Mouse (Mus musculus) midbrain, embryonic 11.5 days (tissue): ENCODE measurements at regions not wholly inside any gene's neighbourhood (a gene's known extent, or its start where the extent isn't known, plus 50 kb on each side); places are given as distances from the start of the nearest gene placed in this dataset.

Source experiments
- ATAC-seq: fragments of 200-750 bp; cut with Nextera tagmentation; 2 replicates; pipeline ENCODE4 v1.8.0; 2017; ENCODE audit warnings: moderate TSS enrichment, moderate library complexity; ENCODE audit not compliant: low FRiP score
- DNase-seq: peaks from one replicate; pipeline ENCODE4 v3.0.0; 2015; ENCODE audit warnings: low spot score; ENCODE audit errors: missing footprints
- H3K27ac ChIP-seq: fragments of 300-500 bp; sonication (generic); 2 replicates; pipeline ENCODE4 v1.5.1; 2014; ENCODE audit warnings: low read depth, low read length
- H3K27me3 ChIP-seq: fragments of 300-500 bp; sonication (generic); 2 replicates; pipeline ENCODE4 v1.6.1; 2014; ENCODE audit warnings: mild to moderate bottlenecking, low read length, moderate library complexity, mixed read lengths; ENCODE audit not compliant: control insufficient read depth, insufficient read depth
- H3K36me3 ChIP-seq: fragments of 300-500 bp; sonication (generic); 2 replicates; pipeline ENCODE4 v1.6.1; 2014; ENCODE audit warnings: mild to moderate bottlenecking, low read length, moderate library complexity, mixed read lengths; ENCODE audit not compliant: control insufficient read depth, insufficient read depth
- H3K4me1 ChIP-seq: fragments of 300-500 bp; sonication (generic); 2 replicates; pipeline ENCODE4 v1.6.1; 2014; ENCODE audit warnings: low read length; ENCODE audit not compliant: control insufficient read depth, insufficient read depth
- H3K4me2 ChIP-seq: fragments of 300-500 bp; sonication (generic); 2 replicates; pipeline ENCODE4 v1.6.1; 2014; ENCODE audit warnings: mild to moderate bottlenecking, moderate library complexity
- H3K4me3 ChIP-seq: fragments of 300-500 bp; sonication (generic); 2 replicates; pipeline ENCODE4 v1.5.1; 2014; ENCODE audit warnings: low read depth, low read length
- H3K9ac ChIP-seq: fragments of 300-500 bp; sonication (generic); 2 replicates; pipeline ENCODE4 v1.6.1; 2014; ENCODE audit warnings: low read length
- H3K9me3 ChIP-seq: fragments of 300-500 bp; sonication (generic); 2 replicates; pipeline ENCODE4 v1.6.1; 2016; ENCODE audit warnings: low read length; ENCODE audit not compliant: control insufficient read depth
- WGBS: fragments of 180-500 bp; shearing (Covaris S2); extraction: QIAGEN DNeasy Blood & Tissue Kit; methylation state at CpG from one replicate; pipeline ENCODE4 v1.1.7; 2014; 5-methylcytosine and 5-hydroxymethylcytosine counted together

DNA sequence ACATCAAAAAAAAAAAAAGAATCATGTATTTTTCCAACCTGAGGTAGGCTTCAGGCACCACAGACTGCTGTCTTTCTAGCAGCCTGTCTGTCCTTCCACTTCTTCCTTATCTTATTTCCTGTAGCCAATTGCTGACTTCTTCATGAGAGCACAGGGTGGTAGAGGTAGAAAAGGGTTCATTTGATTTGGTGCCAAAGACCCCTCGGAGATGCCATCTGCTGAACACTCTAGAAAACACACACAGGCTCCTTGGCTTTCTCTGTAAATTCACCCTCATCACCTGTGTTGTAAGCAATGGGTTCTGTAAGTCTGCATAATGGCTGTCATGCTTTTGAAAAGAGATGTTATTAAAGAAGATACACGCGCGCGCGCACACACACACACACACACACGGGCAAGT, 115.0 kb downstream of the Rnd3 start:
- WGBS, result 99% methylated on average over 7 of the region's 7 CpGs
- no peak overlapping the region for H3K27ac ChIP-seq
- DNase-seq (no peak), ATAC-seq (no peak)
- no peaks in the 10 kb centered on the region for H3K36me3 ChIP-seq
- no peaks in the 10 kb centered on the region for H3K4me1 ChIP-seq
- no peak overlapping the region for H3K4me2 ChIP-seq
- no peak overlapping the region for H3K9ac ChIP-seq
- H3K27me3 ChIP-seq, result no peaks in the 10 kb centered on the region
- H3K9me3 ChIP-seq, result no peaks in the 10 kb centered on the region
- no peak overlapping the region for H3K4me3 ChIP-seq

DNA sequence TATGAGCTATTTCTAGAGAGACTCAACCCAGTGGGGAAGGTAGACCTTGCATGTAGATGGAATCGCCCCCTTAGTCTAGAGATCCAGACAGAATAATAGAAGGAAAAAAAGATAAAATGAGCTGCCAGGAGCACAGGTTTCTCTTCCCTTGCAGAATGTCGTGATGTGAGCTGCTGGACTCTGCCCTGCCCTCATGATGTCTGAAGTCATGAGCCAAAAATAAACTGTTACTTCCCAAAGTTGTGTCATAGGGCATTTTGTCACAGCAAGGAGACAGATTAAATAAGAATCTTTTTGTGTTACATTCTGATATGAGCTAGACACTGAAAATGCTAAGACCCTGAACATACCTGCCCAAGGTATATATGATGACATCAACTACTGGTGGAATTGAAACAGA, 126.4 kb downstream of the Rnd3 start:
- Histone ChIP-seq H3K4me3 (no peak overlapping the region), H3K27me3 (no peaks in the 10 kb centered on the region), H3K9ac (no peak overlapping the region), H3K9me3 (no peaks in the 10 kb centered on the region), H3K36me3 (no peaks in the 10 kb centered on the region), H3K27ac (no peak overlapping the region), H3K4me2 (no peak overlapping the region), H3K4me1 (no peaks in the 10 kb centered on the region)
- WGBS, result 81% methylated on average over 2 of the region's 2 CpGs
- DNase-seq (no peak), ATAC-seq (no peak)

DNA sequence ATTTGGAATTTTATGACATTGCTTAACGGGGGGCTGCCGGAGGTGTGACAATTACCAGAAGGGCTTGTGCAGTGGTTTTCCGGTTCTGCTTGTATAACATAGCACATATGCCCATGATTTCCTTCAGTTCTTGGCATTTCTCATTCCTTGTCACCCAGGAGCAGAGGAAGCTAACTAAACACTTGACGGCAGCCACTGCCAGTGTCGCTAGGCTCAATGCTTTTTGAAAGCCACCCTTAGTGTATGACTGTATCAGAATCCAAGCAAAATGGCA, 132.8 kb downstream of the Rnd3 start:
- no peaks in the 10 kb centered on the region for H3K9me3 ChIP-seq
- no peaks in the 10 kb centered on the region for H3K4me1 ChIP-seq
- no peak overlapping the region for H3K4me3 ChIP-seq
- H3K36me3 ChIP-seq, result no peaks in the 10 kb centered on the region
- ATAC-seq, result no peak
- H3K27me3 ChIP-seq, result no peaks in the 10 kb centered on the region
- H3K4me2 ChIP-seq, result no peak overlapping the region
- no peak overlapping the region for H3K27ac ChIP-seq
- WGBS, result 94% methylated on average over 5 of the region's 5 CpGs
- no peak for DNase-seq
- no peak overlapping the region for H3K9ac ChIP-seq

DNA sequence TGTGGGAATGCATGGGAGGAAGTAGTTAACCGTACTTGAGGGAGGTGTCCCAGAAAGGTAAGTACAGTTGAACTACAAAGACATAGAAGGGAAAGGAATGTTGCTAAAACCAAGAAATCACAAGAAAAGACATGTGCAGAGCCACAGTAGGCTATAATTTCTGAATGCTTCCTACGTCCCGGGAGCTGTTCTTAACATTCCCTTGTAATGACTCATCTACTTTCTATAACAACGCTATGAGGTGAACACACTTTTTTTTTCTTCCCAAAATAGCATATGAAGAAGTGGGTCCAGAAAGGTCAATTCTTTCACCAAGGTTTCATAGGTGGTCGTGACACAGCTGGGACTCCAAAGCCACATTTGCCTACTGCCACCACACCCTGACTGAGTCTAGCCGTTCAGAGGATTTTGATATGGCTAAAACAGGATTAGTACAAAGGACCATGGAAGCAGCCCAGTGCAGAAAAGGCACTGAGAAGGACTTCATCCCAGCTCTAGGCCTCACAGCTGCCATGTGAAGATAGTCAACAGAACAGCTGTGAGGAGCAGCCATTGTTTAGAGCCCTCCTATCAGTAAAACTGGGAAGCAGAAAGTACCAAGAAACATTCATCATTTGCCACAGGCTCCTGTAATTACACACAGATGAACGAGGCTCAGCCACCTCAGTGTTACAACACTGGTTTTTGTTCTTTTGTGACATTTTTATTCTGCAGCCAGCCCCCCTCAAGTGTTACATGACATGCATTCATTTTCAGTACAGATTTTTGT, 133.4 kb downstream of the Rnd3 start:
- 74% methylated on average over 7 of the region's 7 CpGs for WGBS
- no peak for ATAC-seq
- no peak overlapping the region for H3K4me3 ChIP-seq
- H3K4me1 ChIP-seq, result no peaks in the 10 kb centered on the region
- DNase-seq, result no peak
- H3K36me3 ChIP-seq, result no peaks in the 10 kb centered on the region
- H3K4me2 ChIP-seq, result no peak overlapping the region
- H3K27me3 ChIP-seq, result no peaks in the 10 kb centered on the region
- H3K9ac ChIP-seq, result no peak overlapping the region
- no peak overlapping the region for H3K27ac ChIP-seq
- H3K9me3 ChIP-seq, result no peaks in the 10 kb centered on the region

DNA sequence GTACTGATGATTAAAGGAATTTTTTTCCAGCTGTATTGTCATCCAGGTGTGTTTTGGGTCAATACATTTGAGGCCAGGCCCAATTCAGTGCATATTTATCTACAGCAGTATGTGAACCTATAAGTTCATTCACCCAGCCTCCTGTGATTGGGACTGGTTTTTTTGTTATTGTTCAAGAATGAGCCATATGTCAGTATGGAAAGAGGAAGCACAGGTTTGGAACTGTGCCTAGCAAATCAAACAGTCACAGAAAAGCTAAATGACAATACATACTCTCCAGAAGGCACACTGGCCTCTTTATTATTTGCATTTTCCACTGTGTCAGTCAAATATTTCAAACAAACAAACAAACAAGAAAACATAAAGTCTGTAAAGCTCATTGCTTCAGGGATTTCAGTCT, 134.7 kb downstream of the Rnd3 start:
- Histone ChIP-seq H3K4me1 (no peaks in the 10 kb centered on the region), H3K9ac (no peak overlapping the region), H3K9me3 (no peaks in the 10 kb centered on the region), H3K4me2 (no peak overlapping the region), H3K36me3 (no peaks in the 10 kb centered on the region), H3K27me3 (no peaks in the 10 kb centered on the region), H3K4me3 (no peak overlapping the region), H3K27ac (no peak overlapping the region)
- ATAC-seq (no peak), DNase-seq (no peak)

DNA sequence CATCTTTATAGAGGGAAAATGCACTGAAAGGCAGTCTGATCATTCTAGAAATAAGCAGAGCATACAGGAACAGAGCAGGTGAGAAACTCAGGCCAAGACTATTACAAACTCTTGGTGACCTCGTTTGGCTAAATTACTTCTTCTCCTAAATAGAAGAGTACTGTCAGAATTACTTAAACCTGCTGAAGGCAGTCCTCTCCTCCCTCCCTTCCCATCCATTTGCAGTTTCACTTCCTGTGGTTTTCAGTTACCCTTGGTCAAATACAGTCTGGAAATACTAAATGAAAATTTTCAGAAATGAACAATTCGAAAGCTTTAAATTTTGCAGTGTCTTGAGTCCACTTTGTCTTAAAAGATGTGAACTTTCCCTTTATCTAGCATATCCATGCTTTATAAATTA, 135.8 kb downstream of the Rnd3 start:
- DNase-seq (no peak), ATAC-seq (no peak)
- Histone ChIP-seq H3K4me2 (no peak overlapping the region), H3K4me1 (peaks cover 2% of the 10 kb centered on the region), H3K9me3 (no peaks in the 10 kb centered on the region), H3K4me3 (no peak overlapping the region), H3K27ac (no peak overlapping the region), H3K36me3 (no peaks in the 10 kb centered on the region), H3K9ac (no peak overlapping the region), H3K27me3 (no peaks in the 10 kb centered on the region)
- whole genome bisulfite sequencing, result 82% methylated on average over 2 of the region's 2 CpGs

DNA sequence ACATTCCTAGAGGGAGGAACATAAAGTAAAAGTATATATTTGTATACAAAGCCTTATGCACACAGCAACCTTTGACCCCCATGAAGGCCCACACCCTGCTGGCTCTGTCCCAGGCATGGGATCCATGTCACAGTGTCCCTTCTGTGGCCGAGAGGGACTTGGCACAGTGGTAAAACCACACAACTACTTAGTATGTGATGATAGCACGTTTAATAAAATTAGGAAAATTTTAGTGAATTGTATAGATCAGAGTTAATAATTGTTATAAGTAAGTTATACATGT, 140.7 kb downstream of the Rnd3 start:
- peak overlapping the region; percentile 45 for H3K27ac ChIP-seq
- 69% methylated on average over 2 of the region's 2 CpGs for WGBS

DNA sequence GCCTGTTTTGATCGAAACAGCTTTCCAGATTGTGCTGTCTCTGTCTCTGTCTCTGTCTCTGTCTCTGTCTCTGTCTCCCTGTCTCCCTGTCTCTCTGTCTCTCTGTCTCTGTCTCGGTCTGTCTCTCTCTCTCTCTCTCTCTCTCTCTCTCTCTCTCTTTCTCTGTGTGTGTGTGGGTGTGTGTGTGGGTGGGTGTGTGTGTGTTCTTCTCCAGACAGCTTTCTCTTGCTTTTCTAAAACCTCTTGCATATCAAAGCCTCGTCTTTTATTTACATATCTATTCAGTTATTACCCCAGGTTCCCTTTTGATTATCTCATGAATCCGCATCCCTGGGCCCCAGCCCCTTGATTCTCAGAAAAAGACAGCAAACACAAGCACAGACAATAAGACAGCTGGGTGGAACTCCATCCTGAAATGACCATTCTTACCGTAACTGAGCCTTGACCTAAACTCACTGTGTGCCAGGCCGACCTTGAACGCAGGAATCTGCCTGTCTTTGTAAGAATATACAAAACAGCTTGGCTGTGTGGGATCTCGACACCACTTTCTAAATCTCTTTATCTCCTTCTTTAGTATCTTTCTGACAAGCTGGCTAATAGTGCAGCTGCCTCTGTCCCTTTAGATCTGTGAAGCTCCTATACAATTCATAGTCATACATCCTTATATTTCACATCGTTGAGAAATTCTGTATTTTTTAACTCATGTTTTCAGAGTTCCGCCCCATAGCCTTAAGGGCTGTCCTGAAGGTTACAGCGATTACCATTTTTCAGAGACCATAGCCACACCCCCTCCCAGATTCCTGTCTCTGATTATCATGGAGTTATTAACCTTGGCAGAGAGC, 141.3 kb downstream of the Rnd3 start:
- peaks cover 15% of the 10 kb centered on the region for H3K4me1 ChIP-seq
- H3K9me3 ChIP-seq, result no peaks in the 10 kb centered on the region
- DNase-seq (peak; percentile 87), ATAC-seq (peak; percentile 81)
- H3K27me3 ChIP-seq, result no peaks in the 10 kb centered on the region
- no peak overlapping the region for H3K4me3 ChIP-seq
- 33% methylated on average over 11 of the region's 11 CpGs for WGBS
- H3K9ac ChIP-seq, result no peak overlapping the region
- H3K4me2 ChIP-seq, result no peak overlapping the region
- peak overlapping the region; percentile 45 for H3K27ac ChIP-seq
- H3K36me3 ChIP-seq, result no peaks in the 10 kb centered on the region

More for the DNA sequence above, 140.7 kb downstream of the Rnd3 start:
- ATAC-seq (peak; percentile 72), DNase-seq (no peak)
- Histone ChIP-seq H3K9me3 (no peaks in the 10 kb centered on the region), H3K27me3 (no peaks in the 10 kb centered on the region), H3K4me2 (no peak overlapping the region), H3K9ac (no peak overlapping the region), H3K36me3 (no peaks in the 10 kb centered on the region), H3K4me3 (no peak overlapping the region), H3K4me1 (peaks cover 15% of the 10 kb centered on the region)

DNA sequence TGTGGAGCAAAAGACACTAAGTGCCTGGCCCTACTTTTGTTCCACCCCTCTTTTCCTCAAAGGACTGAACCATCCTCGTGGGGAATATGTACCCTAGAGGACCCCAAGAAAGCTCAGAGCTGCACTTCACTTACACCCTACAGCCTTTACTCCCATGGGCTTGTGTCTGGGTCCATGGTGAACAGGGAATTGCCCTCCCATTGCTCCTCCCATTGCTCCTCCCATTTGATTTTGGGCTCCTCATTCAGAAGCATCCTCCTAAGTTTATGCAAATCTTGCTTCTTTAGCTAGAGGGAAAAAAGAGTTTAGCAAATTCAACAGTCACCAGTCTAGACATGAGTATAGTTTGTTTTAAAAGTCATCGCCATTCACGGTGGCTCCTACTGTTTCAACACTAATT, 142.1 kb downstream of the Rnd3 start:
- H3K27ac ChIP-seq, result no peak overlapping the region
- H3K4me1 ChIP-seq, result peaks cover 15% of the 10 kb centered on the region
- no peak overlapping the region for H3K4me2 ChIP-seq
- H3K9ac ChIP-seq, result no peak overlapping the region
- H3K27me3 ChIP-seq, result no peaks in the 10 kb centered on the region
- 73% methylated on average over 3 of the region's 3 CpGs for WGBS
- no peaks in the 10 kb centered on the region for H3K36me3 ChIP-seq
- ATAC-seq, result peak; percentile 51; the same call in 1 of the 2 replicates
- DNase-seq, result no peak
- H3K4me3 ChIP-seq, result no peak overlapping the region
- H3K9me3 ChIP-seq, result no peaks in the 10 kb centered on the region
